Comparison of ENCODE assay signal across 26 mouse cellular contexts in genomic region chr7:128542488-128542887, GRCm38 (mm10). TPM values are rescaled to one million over a fixed set of nuclear protein-coding genes. Genes with fewer than 3 reads are reported as not detected.
DNase-seq lines count a peak whose midpoint lies in the region; ATAC-seq and TF ChIP-seq lines count a peak whose summit lies in the region.
"Had no signal": no experiment of that assay in that cellular context is flagged by ENCODE, and none has a peak within 500 bp of the region (broad histone marks: within the 10 kb centered on the region; RNA-seq: fewer than 3 reads in every experiment).

No protein-coding gene starts in this region.

- WGBS in heart, embryonic 13.5 days = 33% methylated on average over 4 of the region's 4 CpGs
- 37% methylated on average over 4 of the region's 4 CpGs for WGBS in heart, embryonic 15.5 days

- H3K27me3 ChIP-seq in heart, embryonic 13.5 days (replicated peaks) = no peaks in the 10 kb centered on the region
- no peaks in the 10 kb centered on the region for H3K27me3 ChIP-seq in heart, embryonic 15.5 days
- H3K27me3 ChIP-seq: embryonic facial prominence, embryonic 13.5 days; forebrain, embryonic 13.5 days; hindbrain, embryonic 15.5 days; intestine, embryonic 15.5 days; Patski had no signal

- peaks cover 79% of the 10 kb centered on the region for H3K36me3 ChIP-seq in heart, embryonic 13.5 days
- H3K36me3 ChIP-seq in heart, embryonic 15.5 days = peaks cover 52% of the 10 kb centered on the region
- H3K36me3 ChIP-seq: hindbrain, embryonic 15.5 days had no signal

- peak overlapping the region; percentile 61 for H3K9ac ChIP-seq in heart, embryonic 13.5 days
- no peak overlapping the region for H3K9ac ChIP-seq in heart, embryonic 15.5 days
- H3K9ac ChIP-seq: forebrain, embryonic 13.5 days; hindbrain, embryonic 15.5 days; intestine, embryonic 15.5 days; neural tube, embryonic 13.5 days had no signal

- intact Hi-C loops in gastrocnemius, adult 2 months (cut with DNase I) = no loop called here
- intact Hi-C loops in gastrocnemius, postnatal 36 days (cut with DNase I) = no loop called here
- intact Hi-C loops in heart, postnatal 14 days (cut with DNase I) = loop anchor here (5.0 kb wide), 1 partner anchor 80 kb away; no protein-coding TSS in a partner anchor

- no peak overlapping the region for H3K4me2 ChIP-seq in heart, embryonic 13.5 days
- no peak overlapping the region for H3K4me2 ChIP-seq in heart, embryonic 15.5 days
- H3K4me2 ChIP-seq: embryonic facial prominence, embryonic 13.5 days; forebrain, embryonic 13.5 days; hindbrain, embryonic 15.5 days; intestine, embryonic 15.5 days; neural tube, embryonic 13.5 days had no signal

- no peak for TF ChIP-seq CTCF in gastrocnemius, adult 2 months (IDR thresholded peaks at IDR 0.05)

- no peak for ATAC-seq in heart, embryonic 13.5 days (ENCODE audit: extremely low read depth, insufficient number of reproducible peaks, low FRiP score, low TSS enrichment)
- ATAC-seq in heart, embryonic 15.5 days (replicated peaks; ENCODE audit: insufficient number of reproducible peaks, insufficient read depth, low FRiP score, low read depth) = no peak
- ATAC-seq: forebrain, embryonic 13.5 days; midbrain, embryonic 16.5 days; Patski had no signal

- DNase-seq in gastrocnemius, adult 2 months = no peak
- no peak for DNase-seq in gastrocnemius, postnatal 36 days
- DNase-seq in heart, postnatal 14 days = no peak
- DNase-seq in frontal cortex, postnatal 36 days (ENCODE audit: low spot score in 2 of 2) = no peak
- DNase-seq in spleen, postnatal 4 days (ENCODE audit: low spot score in 2 of 2) = no peak
- DNase-seq: adrenal gland, adult 8-10 months; cerebellum, adult 18-20 months; cerebellum, postnatal 14 days; gastrocnemius, postnatal 14 days; kidney, adult 8-10 months; kidney, postnatal 10 days; liver; lung, postnatal 4 days had no signal

- H3K9me3 ChIP-seq in heart, embryonic 13.5 days = no peaks in the 10 kb centered on the region
- no peaks in the 10 kb centered on the region for H3K9me3 ChIP-seq in heart, embryonic 15.5 days (replicated peaks)
- H3K9me3 ChIP-seq: embryonic facial prominence, embryonic 13.5 days; forebrain, embryonic 13.5 days; hindbrain, embryonic 15.5 days; intestine, embryonic 15.5 days; limb, embryonic 10.5 days; midbrain, embryonic 10.5 days; neural tube, embryonic 13.5 days had no signal

- peaks cover 71% of the 10 kb centered on the region for H3K4me1 ChIP-seq in heart, embryonic 13.5 days
- peaks cover 63% of the 10 kb centered on the region for H3K4me1 ChIP-seq in heart, embryonic 15.5 days (replicated peaks)

- no peak overlapping the region for H3K4me3 ChIP-seq in gastrocnemius, adult 2 months
- H3K4me3 ChIP-seq in heart, embryonic 13.5 days = no peak overlapping the region
- H3K4me3 ChIP-seq in heart, embryonic 15.5 days = no peak overlapping the region
- H3K4me3 ChIP-seq: embryonic facial prominence, embryonic 13.5 days; erythroblast, embryonic 14.5 days; forebrain, embryonic 13.5 days; hindbrain, embryonic 15.5 days; intestine, embryonic 15.5 days; limb, embryonic 10.5 days; midbrain, embryonic 10.5 days; myocyte; neural tube, embryonic 13.5 days had no signal

- H3K27ac ChIP-seq in gastrocnemius, adult 2 months = peak overlapping the region; percentile 99
- peak overlapping the region; percentile 66 for H3K27ac ChIP-seq in heart, embryonic 13.5 days (replicated peaks)
- H3K27ac ChIP-seq in heart, embryonic 15.5 days = peak overlapping the region; percentile 90
- H3K27ac ChIP-seq: embryonic facial prominence, embryonic 13.5 days; forebrain, embryonic 13.5 days; hindbrain, embryonic 15.5 days; intestine, embryonic 15.5 days; limb, embryonic 10.5 days; neural tube, embryonic 13.5 days had no signal

RNA-seq across cellular contexts. Expression of gene Bag3, which starts 19.1 kb away (rescaled TPM):
- total RNA-seq in gastrocnemius, adult 2 months (2021) = 100 to 1,000 TPM; 133 to 186 TPM
- total RNA-seq in gastrocnemius, postnatal 36 days (2021) = 100 to 1,000 TPM; 130 to 132 TPM
- 21.5 and 22.6 TPM in 2 replicates for polyA plus RNA-seq in heart, embryonic 13.5 days (2015; fragmentation: Nextera tagmentation; extraction: Ambion mirVana)
- total RNA-seq in heart, postnatal 14 days (2021) = 100 to 1,000 TPM; 165 to 182 TPM
- 26.1 and 29.0 TPM in 2 replicates for polyA plus RNA-seq in heart, embryonic 15.5 days (2015; fragmentation: Nextera tagmentation; extraction: Ambion mirVana)
